Mouse (Mus musculus): ENCODE data around the gene Car12. TPM values are rescaled to one million over a fixed set of nuclear protein-coding genes. Genes with fewer than 3 reads are reported as not detected.
A peak's percentile ranks its signal among the peaks of the same experiment; 100 is the strongest.

Gene Car12
- polyA plus RNA-seq, 1 experiment from 2014 or later = 7.3 TPM

DNA sequence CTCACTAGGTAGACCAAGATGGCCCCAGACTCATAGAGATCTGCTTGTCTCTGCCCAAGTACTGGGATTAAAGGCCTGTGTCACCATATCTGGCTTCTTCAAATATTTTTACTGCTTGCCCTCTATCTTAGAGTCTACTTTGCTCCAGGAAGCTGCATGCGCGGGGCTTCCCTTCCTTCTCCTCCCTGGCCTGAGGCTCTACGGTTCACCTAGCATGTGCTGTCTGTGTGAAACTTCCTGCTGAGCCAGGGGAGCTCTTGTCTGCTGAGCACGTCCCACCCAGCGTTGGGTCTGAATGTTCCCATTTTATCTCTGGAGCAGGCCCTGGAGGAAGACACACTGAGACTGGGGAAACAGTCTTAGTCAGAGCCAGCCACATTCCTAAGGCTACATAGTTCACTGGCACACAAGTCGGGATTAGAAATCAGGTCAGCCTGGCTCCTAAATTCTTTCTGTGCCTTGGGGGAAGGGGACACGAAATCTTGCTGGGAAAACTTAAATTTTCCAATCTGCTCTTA, 43.9 kb upstream of the Car12 start:
- peak; percentile 34; the same call in 1 of the 2 replicates for ATAC-seq

DNA sequence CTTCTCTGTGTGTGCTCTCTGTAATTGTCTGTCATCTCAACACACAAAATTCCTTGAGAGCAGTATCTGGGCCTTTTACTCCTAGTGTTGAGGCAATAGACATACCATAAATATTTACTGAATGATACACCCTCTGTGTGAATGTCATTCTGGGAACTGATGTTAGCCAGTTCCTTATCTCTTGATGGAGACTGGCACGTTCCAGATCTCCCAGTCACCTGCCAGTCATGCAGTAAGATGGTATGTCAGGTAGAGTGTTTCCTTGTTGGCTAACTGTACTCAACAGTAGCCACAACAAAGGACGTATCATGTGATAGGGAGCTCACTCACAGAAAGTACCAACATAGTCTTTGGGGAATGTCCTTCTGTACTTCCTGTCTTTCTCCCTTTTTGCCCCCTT, 39.7 kb upstream of the Car12 start:
- no peak for TF ChIP-seq CTCF (IDR thresholded peaks at IDR 0.05; ENCODE audit: low read depth)
- no peak overlapping the region for H3K27ac ChIP-seq (ENCODE audit: low read depth, low read length)
- no peak overlapping the region for H3K9ac ChIP-seq (ENCODE audit: low read depth, low read length)
- peaks cover 7% of the 10 kb centered on the region; the same call in 1 of the 2 replicates for H3K4me1 ChIP-seq (replicated peaks; ENCODE audit: control insufficient read depth, insufficient read depth, low read length)
- no peaks in the 10 kb centered on the region for H3K9me3 ChIP-seq (ENCODE audit: control insufficient read depth)
- 23% methylated on average over 2 of the region's 2 CpGs for WGBS
- H3K27me3 ChIP-seq (replicated peaks; ENCODE audit: control insufficient read depth, insufficient read depth, low read length) = no peaks in the 10 kb centered on the region
- ATAC-seq = peak; percentile 76
- no peak overlapping the region for H3K4me2 ChIP-seq (replicated peaks; ENCODE audit: low read depth)
- H3K36me3 ChIP-seq (ENCODE audit: control insufficient read depth, insufficient read depth) = no peaks in the 10 kb centered on the region
- no peak overlapping the region for H3K4me3 ChIP-seq (ENCODE audit: low read depth, low read length)

More for the DNA sequence above, 43.9 kb upstream of the Car12 start:
- Histone ChIP-seq H3K4me2 (replicated peaks; ENCODE audit: low read depth) (no peak overlapping the region), H3K36me3 (ENCODE audit: control insufficient read depth, insufficient read depth) (no peaks in the 10 kb centered on the region), H3K9ac (ENCODE audit: low read depth, low read length) (no peak overlapping the region), H3K27me3 (replicated peaks; ENCODE audit: control insufficient read depth, insufficient read depth, low read length) (no peaks in the 10 kb centered on the region), H3K4me3 (ENCODE audit: low read depth, low read length) (no peak overlapping the region), H3K4me1 (replicated peaks; ENCODE audit: control insufficient read depth, insufficient read depth, low read length) (peaks cover 7% of the 10 kb centered on the region; the same call in 1 of the 2 replicates), H3K9me3 (ENCODE audit: control insufficient read depth) (no peaks in the 10 kb centered on the region), H3K27ac (ENCODE audit: low read depth, low read length) (no peak overlapping the region)
- no peak for TF ChIP-seq CTCF (IDR thresholded peaks at IDR 0.05; ENCODE audit: low read depth)
- WGBS = 27% methylated on average over 7 of the region's 7 CpGs

DNA sequence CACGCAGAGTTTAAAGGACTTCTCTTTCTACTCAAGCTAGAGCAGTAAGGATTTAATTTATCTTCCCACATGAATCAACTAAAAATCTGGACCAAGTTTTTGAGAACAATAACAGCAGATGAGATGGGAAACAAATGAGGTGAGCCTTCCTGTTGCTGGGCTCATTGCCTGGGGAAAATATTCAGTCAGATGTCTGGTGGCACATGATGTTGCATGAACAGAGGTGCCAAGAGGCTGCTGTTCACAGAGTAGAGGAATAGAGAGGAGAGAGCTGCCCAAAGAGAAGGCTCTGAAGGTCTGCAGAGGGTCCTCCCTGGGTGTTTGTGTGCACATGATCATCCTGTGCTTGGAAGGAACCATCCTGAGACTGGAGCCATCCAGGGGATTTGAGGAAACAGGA, 37.9 kb upstream of the Car12 start:
- Histone ChIP-seq H3K4me2 (replicated peaks; ENCODE audit: low read depth) (no peak overlapping the region), H3K4me1 (replicated peaks; ENCODE audit: control insufficient read depth, insufficient read depth, low read length) (peaks cover 4% of the 10 kb centered on the region; the same call in 1 of the 2 replicates), H3K9ac (ENCODE audit: low read depth, low read length) (no peak overlapping the region), H3K27me3 (replicated peaks; ENCODE audit: control insufficient read depth, insufficient read depth, low read length) (no peaks in the 10 kb centered on the region), H3K36me3 (ENCODE audit: control insufficient read depth, insufficient read depth) (no peaks in the 10 kb centered on the region), H3K4me3 (ENCODE audit: low read depth, low read length) (no peak overlapping the region), H3K9me3 (ENCODE audit: control insufficient read depth) (no peaks in the 10 kb centered on the region), H3K27ac (ENCODE audit: low read depth, low read length) (no peak overlapping the region)
- ATAC-seq = no peak
- TF ChIP-seq CTCF (IDR thresholded peaks at IDR 0.05; ENCODE audit: low read depth) = no peak
- WGBS = 84% methylated on average over 1 of the region's 1 CpGs

DNA sequence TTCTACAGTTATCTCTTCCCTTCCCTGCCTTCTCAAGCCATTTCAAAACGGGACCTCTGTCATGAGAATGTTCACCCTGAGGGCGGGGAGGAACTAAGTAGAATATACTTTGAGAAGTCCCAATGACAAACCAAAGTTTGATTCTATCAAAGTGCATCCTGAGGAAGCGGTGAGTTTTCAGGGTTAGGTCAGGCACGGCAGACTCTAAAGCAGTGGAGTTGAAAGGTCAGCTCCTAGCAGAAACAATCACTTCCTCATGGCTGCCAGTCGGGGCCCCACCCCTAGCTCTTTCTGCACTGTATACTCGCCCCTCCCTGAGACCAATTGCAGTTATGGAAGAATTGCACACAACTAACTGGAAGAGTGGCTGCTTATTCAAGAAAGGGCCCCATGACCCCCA, 33.4 kb upstream of the Car12 start:
- Histone ChIP-seq H3K4me3 (ENCODE audit: low read depth, low read length) (no peak overlapping the region), H3K27me3 (replicated peaks; ENCODE audit: control insufficient read depth, insufficient read depth, low read length) (no peaks in the 10 kb centered on the region), H3K27ac (ENCODE audit: low read depth, low read length) (no peak overlapping the region; the same call in 1 of the 2 replicates), H3K36me3 (ENCODE audit: control insufficient read depth, insufficient read depth) (no peaks in the 10 kb centered on the region), H3K9me3 (ENCODE audit: control insufficient read depth) (no peaks in the 10 kb centered on the region), H3K9ac (ENCODE audit: low read depth, low read length) (no peak overlapping the region), H3K4me1 (replicated peaks; ENCODE audit: control insufficient read depth, insufficient read depth, low read length) (peaks cover 4% of the 10 kb centered on the region; the same call in 1 of the 2 replicates), H3K4me2 (replicated peaks; ENCODE audit: low read depth) (peak overlapping the region; percentile 33)
- no peak for TF ChIP-seq CTCF (IDR thresholded peaks at IDR 0.05; ENCODE audit: low read depth)
- WGBS = 28% methylated on average over 6 of the region's 6 CpGs
- ATAC-seq = peak; percentile 75

DNA sequence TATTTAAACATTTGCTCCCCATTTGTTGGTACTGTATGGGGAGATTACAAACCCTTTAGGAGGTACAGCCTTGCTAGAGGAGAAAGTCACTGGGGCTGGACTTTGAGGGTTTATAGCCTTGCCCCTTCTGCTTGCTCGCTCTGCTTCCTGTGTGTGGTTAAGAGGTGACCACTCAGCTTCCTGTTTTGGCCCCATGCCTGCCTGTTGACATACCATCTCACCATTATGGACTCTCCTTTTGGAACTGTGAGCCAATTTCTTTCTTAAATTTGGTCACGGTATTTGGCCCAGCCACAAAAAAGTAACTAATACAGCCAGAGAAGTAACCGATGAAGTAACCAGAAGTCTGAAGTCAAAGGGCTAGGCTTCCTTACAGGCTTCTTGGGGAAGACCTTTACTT, 30.7 kb upstream of the Car12 start:
- H3K4me1 ChIP-seq (replicated peaks; ENCODE audit: control insufficient read depth, insufficient read depth, low read length) = peaks cover 4% of the 10 kb centered on the region; the same call in 1 of the 2 replicates
- H3K27ac ChIP-seq (ENCODE audit: low read depth, low read length) = no peak overlapping the region
- TF ChIP-seq CTCF (IDR thresholded peaks at IDR 0.05; ENCODE audit: low read depth) = no peak
- H3K4me3 ChIP-seq (ENCODE audit: low read depth, low read length) = no peak overlapping the region
- no peak overlapping the region for H3K4me2 ChIP-seq (replicated peaks; ENCODE audit: low read depth)
- no peaks in the 10 kb centered on the region for H3K36me3 ChIP-seq (ENCODE audit: control insufficient read depth, insufficient read depth)
- 85% methylated on average over 3 of the region's 3 CpGs for WGBS
- no peaks in the 10 kb centered on the region for H3K9me3 ChIP-seq (ENCODE audit: control insufficient read depth)
- H3K9ac ChIP-seq (ENCODE audit: low read depth, low read length) = no peak overlapping the region
- ATAC-seq = no peak
- H3K27me3 ChIP-seq (replicated peaks; ENCODE audit: control insufficient read depth, insufficient read depth, low read length) = no peaks in the 10 kb centered on the region

DNA sequence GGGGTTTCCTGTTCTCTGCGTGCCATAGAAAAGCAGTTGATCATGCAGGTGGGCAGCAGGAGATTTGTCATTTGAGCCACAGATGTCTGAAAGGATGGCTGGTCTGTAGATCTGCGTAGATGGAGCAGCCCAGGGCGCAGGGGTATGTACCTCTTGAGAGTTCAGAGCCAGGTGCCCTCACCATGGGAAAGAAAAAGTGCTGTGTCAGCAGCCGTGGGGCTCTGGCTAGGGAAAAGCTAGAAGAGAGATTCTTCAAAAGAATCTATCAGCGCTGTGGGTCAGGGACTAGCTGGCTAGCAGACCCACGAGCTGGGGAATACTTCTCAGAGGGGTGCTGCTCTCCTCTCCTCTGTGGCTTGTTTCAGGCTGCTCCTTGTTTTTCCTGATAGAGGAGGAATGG, 27.8 kb upstream of the Car12 start:
- TF ChIP-seq CTCF (IDR thresholded peaks at IDR 0.05; ENCODE audit: low read depth) = no peak
- 81% methylated on average over 6 of the region's 6 CpGs for WGBS
- no peaks in the 10 kb centered on the region for H3K27me3 ChIP-seq (replicated peaks; ENCODE audit: control insufficient read depth, insufficient read depth, low read length)

More for the DNA sequence above, 27.8 kb upstream of the Car12 start:
- no peak overlapping the region for H3K27ac ChIP-seq (ENCODE audit: low read depth, low read length)
- ATAC-seq = no peak
- H3K4me3 ChIP-seq (ENCODE audit: low read depth, low read length) = no peak overlapping the region
- no peaks in the 10 kb centered on the region for H3K4me1 ChIP-seq (replicated peaks; ENCODE audit: control insufficient read depth, insufficient read depth, low read length)
- H3K9me3 ChIP-seq (ENCODE audit: control insufficient read depth) = no peaks in the 10 kb centered on the region
- H3K9ac ChIP-seq (ENCODE audit: low read depth, low read length) = no peak overlapping the region
- no peaks in the 10 kb centered on the region for H3K36me3 ChIP-seq (ENCODE audit: control insufficient read depth, insufficient read depth)
- no peak overlapping the region for H3K4me2 ChIP-seq (replicated peaks; ENCODE audit: low read depth)
